Mouse (Mus musculus) adrenal gland, postnatal 10 days (tissue): ENCODE measurements at regions not wholly inside any gene's neighbourhood (a gene's known extent, or its start where the extent isn't known, plus 50 kb on each side); places are given as distances from the start of the nearest gene placed in this dataset.

ENCODE experiments used
- DNase-seq: peaks from one replicate; pipeline ENCODE4 v3.0.0; 2021; ENCODE audit warnings: mixed read lengths

DNA sequence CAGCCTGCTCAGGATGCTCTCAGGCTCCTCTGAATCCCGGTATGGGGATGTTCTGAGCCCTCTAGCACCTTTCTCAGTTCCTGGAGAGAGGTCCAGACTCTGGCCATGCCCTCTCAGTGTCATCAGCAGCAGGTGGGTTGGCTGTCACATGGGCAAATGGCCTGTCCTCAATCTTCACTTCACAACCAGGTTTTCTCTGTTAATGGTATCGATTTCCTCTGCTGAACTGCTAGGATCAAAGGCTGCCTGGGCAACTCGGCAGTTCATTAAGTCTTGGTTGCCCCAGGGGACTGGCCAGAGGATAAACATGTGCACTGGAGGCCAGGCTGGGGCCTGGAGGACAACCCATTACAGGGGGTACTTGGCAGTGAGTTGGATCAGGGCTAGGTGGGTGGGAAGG is 156.2 kb downstream of the Trim29 start:
- DNase-seq = no peak

DNA sequence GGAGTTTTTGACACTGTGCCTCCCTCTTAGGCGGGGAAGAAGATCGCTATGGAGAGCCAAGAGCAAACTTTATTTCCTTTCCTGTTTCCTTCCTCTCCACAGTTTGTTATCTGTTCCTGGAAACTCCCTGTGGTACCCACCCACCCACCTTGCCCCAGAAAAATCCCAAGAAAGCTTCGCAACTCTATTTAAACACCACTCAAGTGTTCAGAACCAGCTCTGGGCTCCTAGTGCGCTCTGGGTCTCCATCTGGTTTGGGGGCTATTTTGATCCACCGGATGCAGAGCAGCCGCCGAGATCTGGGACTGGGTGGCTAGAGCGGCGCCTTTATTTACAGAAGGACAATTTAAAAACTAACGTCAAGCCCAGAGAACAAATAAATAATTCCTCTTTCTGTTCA is 158.6 kb downstream of the Trim29 start:
- no peak for DNase-seq

DNA sequence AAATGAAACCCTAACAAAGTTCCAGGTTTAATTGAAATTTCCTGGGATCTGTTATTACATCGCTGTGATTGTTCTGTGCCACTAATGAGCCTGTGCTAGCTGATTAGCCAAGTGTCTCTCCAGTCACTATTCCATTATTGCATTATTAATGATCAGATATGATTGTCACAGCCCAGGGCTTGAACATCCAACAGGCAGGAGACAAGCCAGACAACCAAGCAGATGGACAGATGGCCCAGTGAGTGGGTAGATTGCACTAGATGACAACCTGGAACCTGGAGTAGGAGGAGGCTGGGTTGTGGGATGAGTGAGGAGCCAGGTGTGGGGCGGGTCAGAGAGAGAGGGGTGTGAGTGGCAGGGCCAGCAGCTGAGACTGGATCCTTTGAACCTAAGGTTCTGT is 161.6 kb downstream of the Trim29 start:
- no peak for DNase-seq

DNA sequence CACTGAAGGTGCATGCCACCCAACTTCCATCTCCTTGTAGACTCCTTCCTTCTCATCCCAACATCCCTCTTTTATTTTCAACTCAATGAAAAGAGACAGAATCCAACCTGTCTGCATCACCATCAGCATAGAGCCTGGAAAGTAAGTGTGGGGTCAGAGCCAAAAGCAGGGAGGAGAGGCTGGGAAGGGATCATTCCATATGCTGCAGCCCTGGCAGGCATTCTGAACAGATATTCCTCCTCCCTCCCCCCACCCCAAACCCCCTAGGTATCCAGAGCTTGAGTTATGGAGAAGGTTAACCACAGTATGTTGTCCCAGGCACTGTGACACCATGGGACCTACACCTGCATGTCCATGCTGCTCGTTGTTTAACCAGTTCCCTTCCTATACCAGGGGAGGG is 162.5 kb downstream of the Trim29 start:
- DNase-seq = no peak

DNA sequence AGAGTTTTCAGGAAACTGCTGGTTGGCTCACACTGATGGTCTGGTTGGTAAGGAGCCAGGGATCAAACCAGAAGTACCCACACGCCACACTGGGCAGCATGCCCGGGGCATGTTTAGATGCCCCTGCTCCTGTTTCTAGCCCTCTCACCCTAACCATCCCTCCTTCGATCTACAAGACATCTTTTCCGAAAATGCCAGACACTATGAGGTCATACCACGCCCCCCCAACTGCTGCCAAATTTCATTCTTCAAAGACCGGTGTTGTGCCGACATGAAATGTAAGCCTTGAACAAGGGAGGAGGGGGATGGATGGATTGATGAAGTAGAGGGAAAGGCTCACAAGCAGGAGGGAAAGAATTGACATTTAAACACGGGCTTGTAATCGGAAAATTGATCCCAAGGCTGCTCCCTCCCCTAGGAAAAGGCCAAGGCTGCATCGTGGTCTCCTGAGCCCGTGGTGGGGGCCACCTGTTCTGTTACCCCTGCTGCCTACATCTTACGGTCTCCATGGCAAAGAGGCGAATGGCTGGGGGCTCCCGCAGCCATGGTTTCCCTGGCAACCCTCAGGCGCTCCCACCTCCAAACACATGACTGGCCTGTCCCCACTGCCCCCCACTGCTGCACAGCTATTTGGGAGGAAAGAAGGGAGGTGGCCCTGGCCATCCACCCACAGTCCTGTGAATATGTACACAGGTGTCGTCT is 163.1 kb downstream of the Trim29 start:
- DNase-seq = no peak

DNA sequence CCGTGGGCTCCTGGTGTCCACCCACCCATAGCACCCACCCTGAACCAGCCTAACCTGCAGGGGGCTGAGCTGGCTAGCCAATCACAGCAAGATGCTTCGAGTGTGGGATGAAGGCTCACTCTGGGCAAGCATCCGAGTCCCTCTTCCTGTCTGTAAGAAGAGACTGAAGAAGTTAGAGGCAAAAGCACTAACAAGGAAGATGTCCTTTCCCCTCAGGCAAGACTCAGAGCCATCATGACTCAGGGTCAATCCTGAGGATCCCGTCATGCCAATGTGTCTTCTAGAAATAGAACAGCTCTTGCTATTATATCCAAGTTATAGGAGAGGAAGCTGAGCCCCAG is 163.6 kb downstream of the Trim29 start:
- no peak for DNase-seq

DNA sequence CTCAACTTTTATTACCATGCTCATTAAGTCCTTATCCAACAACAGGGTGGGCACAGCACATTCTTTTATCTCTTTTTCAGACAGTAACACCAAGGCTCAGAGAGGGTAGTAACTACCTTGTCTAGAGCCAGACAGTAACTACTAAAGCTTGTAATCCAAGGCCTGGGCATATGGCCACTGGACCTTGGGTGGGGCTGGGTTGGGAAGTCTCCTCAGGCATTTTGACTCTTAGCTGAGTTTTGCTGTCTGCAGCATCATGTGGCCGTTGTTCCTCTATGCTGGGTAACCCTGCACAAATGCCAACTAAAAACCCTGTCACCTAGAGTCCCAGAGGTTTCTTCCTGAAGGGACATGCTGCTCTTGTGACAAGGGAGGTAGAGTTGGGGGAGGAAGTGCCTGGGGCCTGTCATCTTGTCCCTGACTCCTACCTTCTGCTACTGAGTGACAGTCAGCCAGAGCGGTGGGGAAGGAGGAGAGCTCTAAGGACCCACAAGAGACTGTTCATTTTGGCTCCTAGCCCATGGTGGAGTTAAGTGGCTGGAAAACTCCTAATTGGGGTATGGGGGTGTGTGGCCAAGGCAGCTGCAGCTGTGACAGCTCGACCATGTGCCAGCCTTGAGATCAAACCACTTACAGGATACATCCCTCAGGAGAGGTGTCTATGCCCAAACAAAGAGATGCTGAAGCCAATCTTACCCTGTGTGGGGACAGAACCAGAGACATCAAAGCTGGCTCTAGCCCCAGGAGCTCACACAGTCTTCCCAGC is 170.4 kb downstream of the Trim29 start:
- no peak for DNase-seq

DNA sequence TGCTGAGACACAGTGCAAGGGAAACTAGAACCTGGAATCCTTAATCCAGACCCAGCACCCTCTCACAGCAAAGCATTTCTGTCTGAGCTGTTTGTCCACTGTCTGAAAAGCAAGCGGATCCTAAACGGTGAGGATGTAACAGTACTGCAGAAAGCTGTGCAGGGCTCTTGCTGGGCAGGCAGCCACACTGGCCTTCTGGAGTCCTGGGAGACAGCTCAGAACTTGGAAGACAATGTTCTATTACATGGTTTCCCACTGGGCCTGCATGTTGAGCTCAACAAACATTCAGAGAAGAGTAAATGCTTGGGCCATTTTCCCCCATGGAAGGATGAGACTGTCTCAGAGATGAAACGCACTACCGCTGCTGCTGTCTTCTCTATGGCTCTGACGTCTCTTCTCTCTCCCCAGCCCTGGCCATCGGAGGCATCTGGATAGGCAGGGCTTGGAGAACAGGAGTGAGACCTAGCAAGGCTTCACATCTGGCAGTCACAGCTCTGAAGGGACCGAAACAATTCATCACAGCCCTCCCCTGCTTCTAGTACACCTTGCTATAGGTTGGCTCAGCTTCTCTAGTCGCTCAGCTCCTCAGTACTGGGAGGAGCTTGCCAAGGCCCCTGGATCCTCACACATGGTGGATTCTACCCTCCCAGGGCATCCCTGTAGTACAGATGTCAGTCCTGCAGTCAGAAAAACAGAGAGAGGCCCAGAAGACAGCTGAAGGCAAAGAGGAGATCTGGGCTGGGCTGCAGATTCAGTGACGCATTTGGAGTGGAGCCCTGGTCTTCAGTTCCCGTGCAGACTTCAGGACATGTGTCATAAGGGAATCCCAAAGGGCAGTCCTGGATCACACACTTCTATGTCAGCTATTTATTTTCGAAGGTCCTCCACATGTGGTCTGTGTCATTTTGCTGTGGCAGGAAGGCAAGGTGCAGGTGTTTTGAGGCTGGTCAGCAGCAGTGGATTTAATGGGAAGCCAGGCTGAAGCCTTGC is 171.7 kb downstream of the Trim29 start:
- peak; percentile 32 for DNase-seq

DNA sequence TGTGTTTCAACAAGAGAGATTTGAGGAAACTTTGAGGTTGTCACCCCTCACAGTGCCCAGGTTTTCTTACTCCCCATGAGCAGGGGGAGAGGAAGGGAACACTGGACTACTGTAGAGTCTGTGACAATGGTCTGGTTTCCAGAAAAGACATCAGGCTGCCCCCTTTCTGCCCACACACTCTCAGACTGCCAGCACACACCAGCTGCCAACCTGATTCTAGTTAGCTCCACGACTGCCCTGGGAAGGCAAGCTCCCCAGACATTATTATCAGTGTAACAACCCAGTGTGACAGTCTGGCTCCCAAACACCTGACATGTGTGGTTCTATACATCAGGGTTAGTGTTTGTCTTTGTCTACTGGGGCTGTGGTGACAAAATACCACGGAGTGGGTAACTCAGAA is 172.5 kb downstream of the Trim29 start:
- DNase-seq = no peak

DNA sequence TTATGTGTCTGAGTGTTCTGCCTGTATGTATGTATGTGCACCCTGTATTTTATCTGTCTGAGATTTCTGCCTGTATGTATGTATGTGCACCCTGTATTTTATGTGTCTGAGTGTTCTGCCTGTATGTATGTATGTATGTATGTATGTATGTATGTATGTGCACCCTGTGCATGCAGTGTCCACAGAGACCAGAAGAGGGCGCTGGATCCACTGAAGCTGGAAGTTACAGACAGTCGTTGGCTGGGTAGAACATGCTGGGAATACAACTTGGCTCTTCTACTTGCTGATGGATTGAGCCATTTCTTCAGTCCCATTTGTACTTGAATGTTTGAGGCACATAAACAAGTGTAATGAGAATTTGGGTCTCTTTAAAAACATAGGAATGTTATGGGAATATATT is 173.3 kb downstream of the Trim29 start:
- DNase-seq = no peak

DNA sequence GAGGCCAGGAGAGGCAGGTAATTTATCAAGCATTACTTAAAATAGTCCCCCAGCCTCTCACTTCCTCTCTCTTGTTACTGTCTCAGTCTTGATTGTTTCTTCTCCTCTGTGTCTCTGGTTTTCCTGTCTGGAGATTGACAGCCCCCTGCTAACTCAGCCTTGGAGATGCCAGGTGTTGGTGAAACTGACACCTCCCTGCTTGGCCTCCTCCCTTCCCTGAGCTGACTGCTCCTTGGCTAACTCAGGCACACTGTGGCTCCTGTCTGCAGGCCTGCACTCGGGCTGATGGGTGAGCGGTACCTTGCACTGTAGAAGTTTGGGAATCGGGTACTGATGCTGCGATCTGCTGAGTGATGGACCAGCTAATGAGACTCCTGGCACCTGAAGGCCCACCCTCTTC is 176.1 kb downstream of the Trim29 start:
- no peak for DNase-seq

DNA sequence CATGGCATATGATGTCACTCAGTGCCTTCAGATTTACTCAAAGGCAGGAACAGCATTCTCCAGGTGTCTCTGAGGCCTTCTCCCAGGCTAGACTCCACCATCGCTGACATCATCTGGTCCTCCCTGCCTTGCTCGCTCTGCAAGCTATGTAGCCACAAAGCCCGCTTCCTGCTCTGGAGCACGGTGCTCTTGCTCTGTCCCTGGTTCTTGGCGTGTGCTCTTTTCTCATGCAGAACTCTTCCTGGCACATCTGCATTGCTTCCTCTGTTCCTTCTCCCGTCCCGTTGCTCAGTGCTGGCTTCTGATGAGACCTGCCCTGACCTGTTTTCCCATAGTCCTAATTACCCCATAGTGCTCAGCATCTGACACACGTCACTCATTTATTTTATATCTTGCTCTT is 178.6 kb downstream of the Trim29 start:
- no peak for DNase-seq

DNA sequence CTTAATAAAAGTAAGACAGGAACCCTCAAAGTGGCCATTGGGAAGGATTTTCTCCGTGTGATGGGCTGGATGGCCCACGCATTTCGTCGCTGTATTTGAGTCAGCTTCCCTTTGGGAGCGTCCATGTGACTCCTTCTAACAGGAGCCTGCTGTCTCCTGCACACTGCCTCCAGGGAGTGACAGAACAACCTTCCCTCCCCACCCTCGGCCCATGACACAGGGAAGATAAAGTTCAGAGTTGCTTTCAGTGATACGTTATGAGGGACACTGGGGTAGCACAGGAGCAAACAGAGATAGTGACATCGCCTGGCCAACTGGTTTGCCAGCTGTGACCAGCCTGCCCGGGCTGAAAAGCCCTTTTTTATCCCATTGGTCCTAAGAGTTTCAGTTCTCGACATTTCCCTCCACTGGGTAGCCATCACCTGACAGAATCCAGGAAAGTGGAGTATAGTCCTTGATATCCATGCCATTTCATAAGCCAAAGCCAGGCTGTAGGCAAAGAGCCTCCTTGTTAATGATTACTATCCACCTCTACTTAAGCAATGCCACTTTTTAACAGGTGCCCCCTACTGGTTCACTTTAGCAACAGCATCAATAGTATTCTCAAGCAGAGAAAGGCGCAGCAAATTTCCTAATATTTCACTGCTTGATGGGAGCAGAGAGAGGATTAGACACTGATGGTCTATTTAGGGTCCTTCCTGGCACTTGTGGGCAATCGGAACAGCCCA is 180.5 kb downstream of the Trim29 start:
- peak; percentile 14 for DNase-seq

DNA sequence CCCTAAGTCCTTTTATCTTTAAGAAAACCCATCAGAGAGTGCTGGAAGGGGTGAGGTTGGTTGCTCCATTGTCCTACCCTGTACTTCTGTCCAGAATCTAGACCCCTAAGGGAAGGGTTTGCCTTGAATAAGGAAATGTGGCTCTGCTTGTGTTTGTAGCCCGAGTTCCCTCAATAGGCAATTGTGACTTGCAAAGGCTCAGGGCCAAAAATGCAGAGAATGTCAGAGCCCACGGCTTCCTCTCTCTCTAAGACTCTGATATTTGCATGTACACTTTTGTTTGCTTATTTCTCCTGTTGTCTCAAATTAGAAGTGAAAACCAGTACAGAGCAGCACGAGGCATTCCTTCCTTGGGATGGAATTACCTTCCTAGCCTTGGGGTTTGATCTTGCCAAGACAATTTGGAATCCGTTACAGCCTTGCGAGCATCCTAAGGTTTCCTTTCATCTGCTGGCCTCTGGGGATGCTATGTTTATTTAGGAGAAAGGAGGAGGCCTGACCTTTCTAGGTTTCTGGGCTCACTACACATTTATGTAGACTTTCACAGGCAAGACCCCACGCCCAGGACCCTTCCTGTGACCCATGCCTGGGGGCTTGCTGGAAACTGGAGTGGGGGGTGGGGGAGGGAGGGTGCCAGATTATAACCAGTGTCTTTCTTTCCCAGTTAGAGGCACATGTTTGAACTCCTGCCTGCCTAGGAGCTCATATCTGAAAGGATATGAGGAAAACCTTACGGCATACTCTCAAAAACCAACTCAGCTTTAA is 181.8 kb downstream of the Trim29 start:
- DNase-seq = no peak

DNA sequence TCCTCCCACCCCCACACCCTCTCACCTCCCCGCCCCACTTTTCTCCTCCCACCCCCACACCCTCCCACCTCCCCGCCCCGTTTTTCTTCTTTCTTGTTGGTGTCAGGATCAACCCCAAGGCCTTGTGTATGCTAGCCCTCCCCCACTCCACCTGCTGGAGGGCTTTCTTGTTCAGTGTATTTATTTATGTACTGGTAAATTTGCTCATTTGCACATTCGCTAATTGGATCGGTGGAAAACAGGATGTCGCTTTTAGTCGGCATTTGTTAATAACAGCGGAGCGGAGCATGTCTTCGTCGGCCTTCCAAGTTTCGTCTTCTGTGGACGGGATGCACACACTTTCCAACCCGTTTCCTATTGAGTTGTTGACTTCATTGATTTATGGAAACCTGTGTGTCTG is 187.9 kb downstream of the Trim29 start:
- DNase-seq = no peak

DNA sequence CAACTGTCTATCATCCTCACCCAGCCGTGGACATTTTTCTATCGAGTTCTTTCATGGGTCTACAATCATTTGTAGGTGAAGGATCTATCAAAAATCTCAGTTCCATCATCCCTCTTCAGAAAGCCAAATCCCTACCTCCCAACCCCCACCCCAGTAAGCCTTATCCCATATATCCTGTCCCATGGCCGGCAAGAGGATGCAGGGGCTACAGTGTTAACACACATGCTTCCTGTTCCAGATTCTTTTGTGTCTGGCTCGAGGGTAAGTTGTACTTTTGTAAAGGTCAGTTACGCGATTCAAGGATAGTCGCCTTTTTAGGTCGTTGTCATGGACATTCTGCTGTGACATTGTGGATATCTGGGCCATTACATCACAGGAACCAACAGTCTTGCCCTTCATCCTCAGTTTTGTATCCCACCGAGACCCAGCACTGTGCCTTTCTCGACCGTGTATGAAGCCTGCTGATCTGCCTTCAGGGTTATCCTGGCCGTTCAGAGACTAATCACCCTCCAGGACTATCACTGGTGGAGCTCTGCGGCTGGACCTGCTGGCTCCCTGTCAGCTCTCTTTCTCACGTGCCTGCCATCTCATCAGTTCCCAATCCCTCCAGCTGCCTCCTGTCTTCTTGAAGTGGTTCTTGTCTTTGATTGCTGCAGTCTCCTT is 193.8 kb downstream of the Trim29 start:
- peak; percentile 18 for DNase-seq

DNA sequence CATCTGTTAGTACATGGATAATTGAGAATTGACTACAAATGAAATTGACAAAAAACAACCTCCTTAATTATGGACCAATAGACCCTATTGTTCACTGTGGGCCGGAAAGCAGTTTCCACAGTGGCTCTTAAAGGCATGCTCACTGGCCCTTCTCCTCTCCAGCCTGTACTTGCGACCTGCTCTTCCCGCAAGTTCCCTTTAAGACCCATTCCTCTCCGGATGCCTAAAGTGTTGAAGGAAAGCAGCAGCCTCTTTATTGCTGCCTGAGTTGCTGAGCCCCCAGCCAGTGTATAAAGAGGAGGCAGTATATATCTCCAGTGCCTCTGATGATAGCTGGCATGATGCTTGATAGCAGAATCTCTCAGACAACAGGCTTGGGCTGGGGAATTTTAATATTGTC is 195.2 kb downstream of the Trim29 start:
- no peak for DNase-seq

DNA sequence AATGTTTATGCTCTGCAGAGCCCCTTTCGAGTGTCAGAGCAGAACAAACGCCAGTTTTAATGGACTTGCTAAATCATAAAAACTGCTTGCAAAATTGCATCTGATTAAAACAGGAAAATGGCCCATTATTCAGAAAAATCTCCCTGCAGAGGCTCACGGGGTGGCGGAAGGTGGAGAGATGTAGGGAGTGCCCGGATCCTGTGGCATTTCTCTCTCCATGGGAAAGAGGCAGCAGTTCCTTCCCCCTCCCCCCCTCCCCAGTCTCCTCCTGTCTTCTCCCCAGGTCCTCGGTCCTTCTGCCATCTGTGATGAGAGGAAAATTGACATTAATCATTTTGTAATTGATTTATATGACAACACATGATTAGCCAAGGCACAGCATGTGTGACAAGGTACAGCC is 195.6 kb downstream of the Trim29 start:
- DNase-seq = no peak

DNA sequence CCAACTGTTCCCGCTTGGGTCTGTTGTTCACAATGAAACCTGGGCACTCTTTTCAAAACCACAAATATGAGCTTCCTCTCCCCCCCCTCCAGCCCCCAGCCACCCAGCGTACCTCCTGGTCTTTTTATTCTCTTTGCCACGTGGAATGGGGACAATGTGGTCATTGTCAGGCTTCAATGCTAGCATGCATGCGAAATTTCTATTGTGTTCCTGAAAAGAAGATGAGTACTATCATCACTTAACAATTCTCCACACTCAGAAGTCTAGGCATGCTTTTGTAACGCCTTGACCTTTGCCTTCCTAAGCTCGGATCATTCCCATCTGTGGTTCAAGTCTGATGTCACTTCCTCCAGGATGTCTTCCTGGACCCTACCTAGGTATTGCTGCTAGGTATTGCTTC is 202.2 kb downstream of the Trim29 start:
- no peak for DNase-seq

DNA sequence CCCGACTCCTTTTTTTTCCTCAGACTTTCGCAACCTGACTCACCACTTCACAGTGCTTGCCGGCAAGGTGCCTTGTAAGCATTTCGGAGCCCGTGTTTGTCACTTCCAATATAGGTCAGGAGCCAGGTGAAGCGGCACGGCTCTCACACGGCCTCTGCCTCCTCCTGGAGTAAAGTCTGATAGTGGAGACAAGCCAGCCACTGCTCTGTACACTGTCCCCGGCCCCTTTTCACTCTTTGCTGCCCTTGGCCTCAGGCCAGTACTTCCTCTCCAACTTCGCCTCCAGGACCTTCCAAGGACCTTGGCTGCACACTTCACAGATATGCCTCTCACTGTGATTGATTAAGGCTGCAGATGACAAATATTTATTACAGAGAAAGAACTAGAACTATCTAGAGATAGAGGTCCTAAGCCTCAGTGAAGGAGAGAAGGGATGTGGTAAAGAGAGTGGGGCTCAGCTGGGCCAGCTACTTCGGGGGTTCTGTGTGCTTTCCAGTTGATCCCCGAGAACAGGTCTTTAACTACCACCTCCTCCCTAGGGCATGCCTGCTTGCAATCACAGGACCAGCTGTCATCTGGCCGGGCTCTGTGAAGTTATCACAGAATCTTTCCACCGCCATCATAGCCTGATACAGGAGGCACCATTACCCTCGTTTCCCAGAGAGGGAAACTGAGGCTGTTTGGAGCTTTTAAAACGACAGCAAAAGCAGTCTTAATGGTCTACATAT is 204.2 kb downstream of the Trim29 start:
- peak; percentile 59 for DNase-seq
